Comparison of ENCODE assay signal across 10 mouse cellular contexts in the genomic region with DNA sequence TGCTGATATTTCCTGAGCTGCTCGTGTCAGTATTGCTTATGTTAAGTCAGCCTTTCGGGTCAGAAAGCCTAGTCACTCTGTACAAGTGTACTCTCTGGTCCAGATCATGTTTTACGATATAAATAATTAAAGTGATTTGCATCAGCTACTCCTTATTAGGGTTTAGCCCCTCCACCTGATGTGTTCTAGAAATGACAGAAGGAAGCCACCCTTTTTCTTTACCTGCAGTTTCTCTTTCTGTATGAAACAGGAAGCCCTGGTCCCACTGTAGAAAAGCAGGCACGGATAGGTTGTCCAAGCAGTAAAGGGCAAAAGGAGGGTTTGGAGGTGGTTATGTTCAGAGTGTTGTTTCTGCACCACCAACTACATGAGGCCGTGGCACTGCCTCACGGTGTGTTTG. TPM values are rescaled to one million over a fixed set of nuclear protein-coding genes. Genes with fewer than 3 reads are reported as not detected.
DNase-seq lines count a peak whose midpoint lies in the region; ATAC-seq and TF ChIP-seq lines count a peak whose summit lies in the region.
"Had no signal": no experiment of that assay in that cellular context is flagged by ENCODE, and none has a peak within 500 bp of the region (broad histone marks: within the 10 kb centered on the region; RNA-seq: fewer than 3 reads in every experiment).

No protein-coding gene starts in this region.

- no peak for DNase-seq in heart, adult 18-20 months
- DNase-seq in MEL (ENCODE audit: low read depth, low spot score): no peak
- no peak for DNase-seq in hindbrain, embryonic 14.5 days (ENCODE audit: low spot score)
- no peak for DNase-seq in urinary bladder, postnatal 25 days (ENCODE audit: low spot score)
- no peak for DNase-seq in spleen, postnatal 10 days (ENCODE audit: low spot score in 2 of 2)
- no peak for DNase-seq in right cerebral cortex, adult 18-20 months
- DNase-seq: embryo, embryonic 11 days; thymus, postnatal 14 days had no signal

- H3K27me3 ChIP-seq in heart, embryonic 15.5 days: no peaks in the 10 kb centered on the region
- no peaks in the 10 kb centered on the region for H3K27me3 ChIP-seq in MEL (ENCODE audit: control insufficient read depth in 1 of 2, insufficient read depth in 2 of 2, low read length in 2 of 2)
- H3K27me3 ChIP-seq in hindbrain, embryonic 14.5 days (ENCODE audit: control insufficient read depth, insufficient read depth, low read length): no peaks in the 10 kb centered on the region
- no peaks in the 10 kb centered on the region for H3K27me3 ChIP-seq in midbrain, embryonic 13.5 days

- H3K4me1 ChIP-seq in heart, embryonic 15.5 days (replicated peaks): peaks cover 14% of the 10 kb centered on the region
- peaks cover 2 to 39% of the 10 kb centered on the region in 2 experiments; a peak in 3 of 4 replicates for H3K4me1 ChIP-seq in MEL (ENCODE audit: control insufficient read depth in 1 of 2, insufficient read depth in 2 of 2, low read length in 2 of 2)
- peaks cover 11% of the 10 kb centered on the region for H3K4me1 ChIP-seq in hindbrain, embryonic 14.5 days (replicated peaks; ENCODE audit: control insufficient read depth, insufficient read depth, low read length)
- H3K4me1 ChIP-seq in midbrain, embryonic 13.5 days (replicated peaks): peaks cover 26% of the 10 kb centered on the region

- peaks cover 26% of the 10 kb centered on the region for H3K36me3 ChIP-seq in heart, embryonic 15.5 days
- H3K36me3 ChIP-seq in MEL (ENCODE audit: control insufficient read depth in 1 of 2, insufficient read depth in 2 of 2, low read length in 2 of 2): peaks cover 18 to 39% of the 10 kb centered on the region in 2 experiments
- peaks cover 65% of the 10 kb centered on the region for H3K36me3 ChIP-seq in hindbrain, embryonic 14.5 days (replicated peaks; ENCODE audit: control insufficient read depth, insufficient read depth)
- H3K36me3 ChIP-seq in midbrain, embryonic 13.5 days: peaks cover 49% of the 10 kb centered on the region

- WGBS in heart, embryonic 15.5 days: 75% methylated on average over 6 of the region's 6 CpGs
- 80% methylated on average over 6 of the region's 6 CpGs for WGBS in hindbrain, embryonic 14.5 days
- 82% methylated on average over 6 of the region's 6 CpGs for WGBS in midbrain, embryonic 13.5 days

- H3K4me3 ChIP-seq in heart, embryonic 15.5 days: peak overlapping the region; percentile 98
- peak overlapping the region; percentile 79 to 85 for H3K4me3 ChIP-seq in MEL (ENCODE audit: control insufficient read depth in 1 of 2, insufficient read depth in 1 of 2, low read depth in 2 of 2, low read length in 2 of 2)
- peak overlapping the region; percentile 84 for H3K4me3 ChIP-seq in hindbrain, embryonic 14.5 days (replicated peaks; ENCODE audit: low read length)
- peak overlapping the region; percentile 91 for H3K4me3 ChIP-seq in midbrain, embryonic 13.5 days (replicated peaks)

- no peaks in the 10 kb centered on the region for H3K9me3 ChIP-seq in heart, embryonic 15.5 days (replicated peaks)
- H3K9me3 ChIP-seq in MEL (replicated peaks; ENCODE audit: insufficient read depth, low read length): no peaks in the 10 kb centered on the region
- H3K9me3 ChIP-seq in hindbrain, embryonic 14.5 days (ENCODE audit: control insufficient read depth, low read length): no peaks in the 10 kb centered on the region
- H3K9me3 ChIP-seq in midbrain, embryonic 13.5 days: no peaks in the 10 kb centered on the region

- no peak for TF ChIP-seq RAD21 in MEL (IDR thresholded peaks at IDR 0.05; ENCODE audit: low read depth, low read length)

- no peak for TF ChIP-seq EP300 in MEL (IDR thresholded peaks at IDR 0.05; ENCODE audit: low read depth in 1 of 2, low read length in 2 of 2)

- H3K9ac ChIP-seq in heart, embryonic 15.5 days: peak overlapping the region; percentile 99; the same call in 1 of the 2 replicates
- H3K9ac ChIP-seq in MEL (ENCODE audit: control insufficient read depth, low read depth, low read length, poor library complexity, severe bottlenecking): peak overlapping the region; percentile 82
- peak overlapping the region; percentile 85 for H3K9ac ChIP-seq in hindbrain, embryonic 14.5 days
- peak overlapping the region; percentile 93; the same call in 1 of the 2 replicates for H3K9ac ChIP-seq in midbrain, embryonic 13.5 days (replicated peaks)

- peaks cover 53% of the 10 kb centered on the region for H3K79me2 ChIP-seq in MEL (ENCODE audit: control insufficient read depth, insufficient read depth, low read length, poor library complexity)

- H3K27ac ChIP-seq in heart, embryonic 15.5 days: no peak overlapping the region
- H3K27ac ChIP-seq in MEL (ENCODE audit: control insufficient read depth, low read depth, low read length): peak overlapping the region; percentile 97
- no peak overlapping the region for H3K27ac ChIP-seq in hindbrain, embryonic 14.5 days
- H3K27ac ChIP-seq in midbrain, embryonic 13.5 days: no peak overlapping the region

- no peak for TF ChIP-seq CTCF in MEL (IDR thresholded peaks at IDR 0.05 in 2 of 3, conservative IDR thresholded peaks at IDR 0.05 in 1 of 3; ENCODE audit: control insufficient read depth in 1 of 3, insufficient read depth in 1 of 3, low read depth in 2 of 3, low read length in 3 of 3, poor library complexity in 1 of 3, severe bottlenecking in 1 of 3)

- no peak for TF ChIP-seq POLR2A in MEL (IDR thresholded peaks at IDR 0.05; ENCODE audit: control insufficient read depth in 1 of 2, insufficient read depth in 1 of 2, low read depth in 1 of 2, low read length in 2 of 2, poor library complexity in 1 of 2)

- H3K4me2 ChIP-seq in heart, embryonic 15.5 days: peak overlapping the region; percentile 92
- peak overlapping the region; percentile 93 for H3K4me2 ChIP-seq in hindbrain, embryonic 14.5 days (replicated peaks)
- H3K4me2 ChIP-seq in midbrain, embryonic 13.5 days (replicated peaks): peak overlapping the region; percentile 91

- no peak for ATAC-seq in heart, embryonic 15.5 days (replicated peaks; ENCODE audit: insufficient number of reproducible peaks, insufficient read depth, low FRiP score, low read depth)
- no peak for ATAC-seq in hindbrain, embryonic 14.5 days (ENCODE audit: low FRiP score)
- ATAC-seq in midbrain, embryonic 13.5 days: no peak

TF ChIP-seq in MEL, 35 proteins besides CTCF, POLR2A, EP300 and RAD21:
- no peak for TF ChIP-seq MYB (IDR thresholded peaks at IDR 0.05; ENCODE audit: low read depth, low read length)
- no peak for TF ChIP-seq MAX (IDR thresholded peaks at IDR 0.05; ENCODE audit: low read length)
- TF ChIP-seq CHD1 (IDR thresholded peaks at IDR 0.05; ENCODE audit: low read depth, low read length): no peak
- TF ChIP-seq SIN3A (IDR thresholded peaks at IDR 0.05; ENCODE audit: low read length): no peak
- no peak for TF ChIP-seq USF1 (IDR thresholded peaks at IDR 0.05; ENCODE audit: low read depth, low read length)
- no peak for TF ChIP-seq GATA1 (IDR thresholded peaks at IDR 0.05; ENCODE audit: low read depth, low read length)
- no peak for TF ChIP-seq POLR2AphosphoS5 (IDR thresholded peaks at IDR 0.05; ENCODE audit: borderline replicate concordance, low read depth, low read length)
- TF ChIP-seq ZNF384 (IDR thresholded peaks at IDR 0.05; ENCODE audit: low read depth, low read length): no peak
- no peak for TF ChIP-seq TAL1 (IDR thresholded peaks at IDR 0.05; ENCODE audit: low read length)
- TF ChIP-seq SMC3 (IDR thresholded peaks at IDR 0.05; ENCODE audit: low read depth, low read length): no peak
- TF ChIP-seq MXI1 (IDR thresholded peaks at IDR 0.05; ENCODE audit: low read depth, low read length): no peak

RNA-seq across cellular contexts. Expression of a gene that starts 1.5 kb away (rescaled TPM):
- polyA plus RNA-seq in heart, embryonic 15.5 days (2015; fragmentation: Nextera tagmentation; extraction: Ambion mirVana): 10.1 and 10.6 TPM in 2 replicates
- total RNA-seq in heart, adult 18-20 months (2021): 10 to 100 TPM; 15.0 to 15.1 TPM
- 15.5 and 17.8 TPM in 2 replicates for total RNA-seq in MEL (2012; rRNA removed)
- 10 to 100 TPM; 28.9 to 37.8 TPM for polyA plus RNA-seq in MEL (2012; ENCODE audit: insufficient read depth in 1 of 2, insufficient read length in 2 of 2, low read depth in 1 of 2, low replicate concordance in 2 of 2, missing spikeins in 1 of 2)
- polyA plus RNA-seq in hindbrain, embryonic 14.5 days (2014; fragmentation: Nextera tagmentation; extraction: Ambion mirVana): 10.6 and 13.2 TPM in 2 replicates
- 14.6 and 15.7 TPM in 2 replicates for polyA plus RNA-seq in midbrain, embryonic 13.5 days (2015; fragmentation: Nextera tagmentation; extraction: Ambion mirVana)

RNA-seq across cellular contexts. Expression of a gene that starts 47.1 kb away (rescaled TPM):
- 20.4 and 23.8 TPM in 2 replicates for polyA plus RNA-seq in heart, embryonic 15.5 days (2015; fragmentation: Nextera tagmentation; extraction: Ambion mirVana)
- 10 to 100 TPM; 20.0 to 20.5 TPM for total RNA-seq in heart, adult 18-20 months (2021)
- total RNA-seq in MEL (2012; rRNA removed): 90.0 and 107 TPM in 2 replicates
- polyA plus RNA-seq in MEL (2012; ENCODE audit: insufficient read depth in 1 of 2, insufficient read length in 2 of 2, low read depth in 1 of 2, low replicate concordance in 2 of 2, missing spikeins in 1 of 2): 100 to 1,000 TPM in 1 of 2 experiments, not detected in 1; 105 TPM
- 54.2 and 55.1 TPM in 2 replicates for polyA plus RNA-seq in hindbrain, embryonic 14.5 days (2014; fragmentation: Nextera tagmentation; extraction: Ambion mirVana)
- polyA plus RNA-seq in midbrain, embryonic 13.5 days (2015; fragmentation: Nextera tagmentation; extraction: Ambion mirVana): 42.8 and 45.1 TPM in 2 replicates

RNA-seq across cellular contexts. Expression of a gene that starts 47.6 kb away (rescaled TPM):
- polyA plus RNA-seq in heart, embryonic 15.5 days (2015; fragmentation: Nextera tagmentation; extraction: Ambion mirVana): 40.3 and 43.9 TPM in 2 replicates
- total RNA-seq in heart, adult 18-20 months (2021): 10 to 100 TPM; 20.7 to 26.9 TPM
- 40.6 and 43.4 TPM in 2 replicates for total RNA-seq in MEL (2012; rRNA removed)
- 10 to 100 TPM in 1 of 2 experiments, not detected in 1; 50.9 TPM for polyA plus RNA-seq in MEL (2012; ENCODE audit: insufficient read depth in 1 of 2, insufficient read length in 2 of 2, low read depth in 1 of 2, low replicate concordance in 2 of 2, missing spikeins in 1 of 2)
- polyA plus RNA-seq in hindbrain, embryonic 14.5 days (2014; fragmentation: Nextera tagmentation; extraction: Ambion mirVana): 93.5 and 102 TPM in 2 replicates
- polyA plus RNA-seq in midbrain, embryonic 13.5 days (2015; fragmentation: Nextera tagmentation; extraction: Ambion mirVana): 70.6 and 77.5 TPM in 2 replicates

RNA-seq across cellular contexts. Expression of a gene that starts 58.6 kb away (rescaled TPM):
- 0.16 TPM in 1 of 2 replicates, not detected in the other for polyA plus RNA-seq in heart, embryonic 15.5 days (2015; fragmentation: Nextera tagmentation; extraction: Ambion mirVana)
- total RNA-seq in heart, adult 18-20 months (2021): under 1 TPM; 0.52 to 0.57 TPM
- total RNA-seq in MEL (2012; rRNA removed): 0.08 TPM in 1 of 2 replicates, not detected in the other
- not detected for polyA plus RNA-seq in MEL (2012; ENCODE audit: insufficient read depth in 1 of 2, insufficient read length in 2 of 2, low read depth in 1 of 2, low replicate concordance in 2 of 2, missing spikeins in 1 of 2)
- polyA plus RNA-seq in hindbrain, embryonic 14.5 days (2014; fragmentation: Nextera tagmentation; extraction: Ambion mirVana): 16.9 and 17.6 TPM in 2 replicates
- polyA plus RNA-seq in midbrain, embryonic 13.5 days (2015; fragmentation: Nextera tagmentation; extraction: Ambion mirVana): 7.3 and 9.5 TPM in 2 replicates
